Mouse (Mus musculus): Measurements from ENCODE around the gene Slc25a51.

Slc25a51 gene

GRCm38 (mm10) chr4:45423406-45423805 lies 14.8 kb upstream of the Slc25a51 start:
- no peak for DNase-seq

- DNase-seq, result no peak
Measured at GRCm38 (mm10) chr4:45422640-45423039, 14.1 kb upstream of the Slc25a51 start.

GRCm38 (mm10) chr4:45421519-45422260 lies 13.1 kb upstream of the Slc25a51 start:
- no peak for DNase-seq

- no peak for DNase-seq
Measured at GRCm38 (mm10) chr4:45420733-45421132, 12.2 kb upstream of the Slc25a51 start.

- DNase-seq, result no peak
Measured at GRCm38 (mm10) chr4:45419051-45419450, 10.5 kb upstream of the Slc25a51 start.

- peak; percentile 75 to 82 for DNase-seq
Measured at GRCm38 (mm10) chr4:45418229-45418950, 9.8 kb upstream of the Slc25a51 start.

GRCm38 (mm10) chr4:45416314-45416713 lies 7.7 kb upstream of the Slc25a51 start:
- peak; percentile 52 to 53 for DNase-seq

- DNase-seq, result no peak
Measured at GRCm38 (mm10) chr4:45413674-45414338, 5.2 kb upstream of the Slc25a51 start.

GRCm38 (mm10) chr4:45412433-45413192 lies 4.0 kb upstream of the Slc25a51 start:
- no peak for DNase-seq

GRCm38 (mm10) chr4:45411181-45411790 lies 2.7 kb upstream of the Slc25a51 start:
- DNase-seq, result no peak

GRCm38 (mm10) chr4:45409270-45409669 lies 704 bp upstream of the Slc25a51 start:
- peak; percentile 65 to 67 for DNase-seq

GRCm38 (mm10) chr4:45407703-45408334 lies 747 bp downstream of the Slc25a51 start:
- no peak for DNase-seq

GRCm38 (mm10) chr4:45407001-45407702 lies 1.4 kb downstream of the Slc25a51 start:
- no peak for DNase-seq

GRCm38 (mm10) chr4:45406397-45406796 lies 2.2 kb downstream of the Slc25a51 start:
- DNase-seq, result no peak

GRCm38 (mm10) chr4:45405315-45405714 lies 3.3 kb downstream of the Slc25a51 start:
- no peak for DNase-seq

GRCm38 (mm10) chr4:45404086-45404485 lies 4.5 kb downstream of the Slc25a51 start:
- no peak for DNase-seq

- no peak for DNase-seq
Measured at GRCm38 (mm10) chr4:45403499-45403878, 5.1 kb downstream of the Slc25a51 start.

GRCm38 (mm10) chr4:45402878-45403498 lies 5.6 kb downstream of the Slc25a51 start:
- no peak for DNase-seq

- DNase-seq, result no peak
Measured at GRCm38 (mm10) chr4:45402281-45402680, 6.3 kb downstream of the Slc25a51 start.

GRCm38 (mm10) chr4:45399421-45400210 lies 8.9 kb downstream of the Slc25a51 start:
- DNase-seq, result no peak

Data from cerebellum, postnatal 14 days (tissue).